ENCODE assay signal across 42 mouse cellular contexts in genomic region chr3:90597736-90598135, GRCm38 (mm10). TPM values are rescaled to one million over a fixed set of nuclear protein-coding genes. Genes with fewer than 3 reads are reported as not detected.
A peak's percentile ranks its signal among the peaks of the same experiment; 100 is the strongest.
DNase-seq lines count a peak whose midpoint lies in the region; TF ChIP-seq lines count a peak whose summit lies in the region.
"Had no signal": no experiment of that assay in that cellular context is flagged by ENCODE, and none has a peak within 500 bp of the region (broad histone marks: within the 10 kb centered on the region; RNA-seq: fewer than 3 reads in every experiment).

No protein-coding gene starts in this region.

- no peak for TF ChIP-seq POLR2A in brain, embryonic 14.5 days (IDR thresholded peaks at IDR 0.05; ENCODE audit: borderline replicate concordance, extremely low read depth, insufficient read depth, insufficient read length, poor library complexity, severe bottlenecking)

- no peak for TF ChIP-seq CTCF in brain, embryonic 14.5 days (IDR thresholded peaks at IDR 0.05; ENCODE audit: borderline replicate concordance, extremely low read depth, insufficient read depth, insufficient read length)

- DNase-seq in retina, postnatal 1 day = peak; percentile 70
- DNase-seq in retina, embryonic 14.5 days (ENCODE audit: low spot score) = no peak
- DNase-seq in MN1 (ENCODE audit: low spot score) = peak; percentile 74
- DNase-seq in brain, embryonic 14.5 days (ENCODE audit: low read depth) = peak; percentile 5
- no peak for DNase-seq in layer of hippocampus, postnatal 10 days (ENCODE audit: low spot score in 2 of 2)
- no peak for DNase-seq in kidney, adult 18-20 months
- DNase-seq: adrenal gland, adult 2 months; adrenal gland, postnatal 36 days; cerebellum, adult 8-10 months; cerebellum, postnatal 25 days; gastrocnemius, postnatal 10 days; kidney, postnatal 14 days; liver, postnatal 0 days; lung, postnatal 36 days; right cerebral cortex, postnatal 14 days; thymus, postnatal 14 days had no signal

RNA-seq across cellular contexts. Expression of gene Gm42674, which starts 4.0 kb away (rescaled TPM):
- polyA plus RNA-seq in brain, embryonic 14.5 days (2012; rRNA removed) = not detected in 2 replicates
- total RNA-seq in layer of hippocampus, postnatal 10 days (2021) = not detected
- total RNA-seq: adrenal gland, adult 2 months; adrenal gland, postnatal 36 days; gastrocnemius, postnatal 10 days; heart, postnatal 25 days; layer of hippocampus, postnatal 14 days; left cerebral cortex, adult 8-10 months; left cerebral cortex, postnatal 36 days; MEL had no signal
- polyA plus RNA-seq: activated CD4-positive, CD25-positive, alpha-beta regulatory T cell, adult 4 months; adrenal gland, adult 2 months; embryonic facial prominence, embryonic 11.5 days; forebrain, embryonic 10.5 days; forebrain, embryonic 15.5 days; frontal cortex, adult 2 months; gonadal fat pad, adult 2 months; heart, embryonic 10.5 days; heart, embryonic 15.5 days; hindbrain, embryonic 11.5 days; intestine, embryonic 16.5 days; kidney, embryonic 14.5 days; limb, embryonic 13.5 days; liver, embryonic 11.5 days; liver, postnatal 0 days; lung, embryonic 16.5 days; midbrain, embryonic 11.5 days; midbrain, embryonic 16.5 days; neural tube, embryonic 13.5 days; small intestine, adult 2 months; stomach, embryonic 15.5 days had no signal

RNA-seq across cellular contexts. Expression of gene S100a4, which starts 5.8 kb away (rescaled TPM):
- 1.6 and 2.5 TPM in 2 replicates for polyA plus RNA-seq in brain, embryonic 14.5 days (2012; rRNA removed)
- 10 to 100 TPM; 12.7 to 14.4 TPM for total RNA-seq in layer of hippocampus, postnatal 10 days (2021)
- polyA plus RNA-seq: forebrain, embryonic 10.5 days; midbrain, embryonic 16.5 days; neural tube, embryonic 13.5 days had no signal

RNA-seq across cellular contexts. Expression of gene S100a2, which starts 7.7 kb away (rescaled TPM):
- not detected in 2 replicates for polyA plus RNA-seq in brain, embryonic 14.5 days (2012; rRNA removed)
- not detected for total RNA-seq in layer of hippocampus, postnatal 10 days (2021)
- total RNA-seq: adrenal gland, adult 2 months; adrenal gland, postnatal 36 days; gastrocnemius, postnatal 10 days; heart, postnatal 25 days; layer of hippocampus, adult 18-20 months; layer of hippocampus, postnatal 14 days; left cerebral cortex, adult 8-10 months; left cerebral cortex, postnatal 36 days; megakaryocyte, adult 5-6 weeks; MEL had no signal
- polyA plus RNA-seq: activated CD4-positive, CD25-positive, alpha-beta regulatory T cell, adult 4 months; adrenal gland, adult 2 months; embryonic facial prominence, embryonic 11.5 days; forebrain, embryonic 10.5 days; forebrain, embryonic 15.5 days; frontal cortex, adult 2 months; gonadal fat pad, adult 2 months; heart, embryonic 10.5 days; heart, embryonic 15.5 days; hindbrain, embryonic 11.5 days; intestine, embryonic 16.5 days; kidney, embryonic 14.5 days; limb, embryonic 13.5 days; liver, embryonic 11.5 days; liver, postnatal 0 days; lung, embryonic 16.5 days; midbrain, embryonic 11.5 days; midbrain, embryonic 16.5 days; neural tube, embryonic 13.5 days; small intestine, adult 2 months; stomach, embryonic 15.5 days had no signal

RNA-seq across cellular contexts. Expression of gene S100a5, which starts 10.6 kb away (rescaled TPM):
- polyA plus RNA-seq in brain, embryonic 14.5 days (2012; rRNA removed) = not detected in 2 replicates
- total RNA-seq in layer of hippocampus, postnatal 10 days (2021) = not detected
- total RNA-seq: adrenal gland, adult 2 months; adrenal gland, postnatal 36 days; gastrocnemius, postnatal 10 days; heart, postnatal 25 days; layer of hippocampus, postnatal 14 days; left cerebral cortex, postnatal 36 days; megakaryocyte, adult 5-6 weeks; MEL had no signal
- polyA plus RNA-seq: activated CD4-positive, CD25-positive, alpha-beta regulatory T cell, adult 4 months; adrenal gland, adult 2 months; embryonic facial prominence, embryonic 11.5 days; forebrain, embryonic 10.5 days; forebrain, embryonic 15.5 days; gonadal fat pad, adult 2 months; heart, embryonic 10.5 days; heart, embryonic 15.5 days; hindbrain, embryonic 11.5 days; kidney, embryonic 14.5 days; limb, embryonic 13.5 days; liver, embryonic 11.5 days; liver, postnatal 0 days; lung, embryonic 16.5 days; midbrain, embryonic 11.5 days; midbrain, embryonic 16.5 days; neural tube, embryonic 13.5 days; small intestine, adult 2 months had no signal

RNA-seq across cellular contexts. Expression of gene S100a6, which starts 14.9 kb away (rescaled TPM):
- 22.2 and 26.1 TPM in 2 replicates for polyA plus RNA-seq in brain, embryonic 14.5 days (2012; rRNA removed)
- 10 to 100 TPM; 30.9 to 35.7 TPM for total RNA-seq in layer of hippocampus, postnatal 10 days (2021)

Comparison
In these comparisons a context has a peak if more than half of its experiments do, and no peak if none do; other contexts are left out.
1. DNase-seq: peak in retina, postnatal 1 day (single experiment), MN1 (single experiment) and brain, embryonic 14.5 days (single experiment); none in retina, embryonic 14.5 days (single experiment), layer of hippocampus, postnatal 10 days (0 of 2) and kidney, adult 18-20 months (single experiment).